27 mouse cellular contexts compared by ENCODE assay signal in the genomic region with DNA sequence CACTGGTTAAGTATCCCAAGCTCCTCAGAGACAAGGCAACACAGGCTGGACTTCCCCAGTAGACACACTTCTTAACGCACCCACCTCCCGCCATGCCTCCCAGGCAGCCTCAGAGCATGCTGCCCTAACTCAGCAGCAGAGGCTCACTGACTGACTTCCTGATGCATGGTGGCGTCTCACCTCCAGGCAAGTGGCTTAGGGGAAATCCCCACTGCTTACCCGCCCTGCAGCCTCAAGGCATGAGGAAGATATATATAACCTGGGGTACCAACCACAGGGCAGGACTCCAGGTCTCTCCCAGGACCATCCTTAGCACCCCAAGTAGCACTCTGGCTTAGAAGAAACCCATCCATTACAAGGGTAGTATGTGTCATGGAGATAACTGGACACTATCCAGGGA. TPM values are rescaled to one million over a fixed set of nuclear protein-coding genes. Genes with fewer than 3 reads are reported as not detected.
A peak's percentile ranks its signal among the peaks of the same experiment; 100 is the strongest.
DNase-seq lines count a peak whose midpoint lies in the region; ATAC-seq and TF ChIP-seq lines count a peak whose summit lies in the region.
"Had no signal": no experiment of that assay in that cellular context is flagged by ENCODE, and none has a peak within 500 bp of the region (broad histone marks: within the 10 kb centered on the region; RNA-seq: fewer than 3 reads in every experiment).

No protein-coding gene starts in this region.

- peak; percentile 8 to 52 for DNase-seq in spleen, adult 2 months (ENCODE audit: low read depth in 1 of 2, low spot score in 2 of 2)
- DNase-seq in spleen, postnatal 4 days (ENCODE audit: low spot score in 2 of 2), result no peak
- DNase-seq in B cell, adult 2 months, result peak; percentile 43 to 49
- DNase-seq in CH12.LX (ENCODE audit: extremely low read depth), result peak; percentile 88
- no peak for DNase-seq in ovary, postnatal 14 days (ENCODE audit: low spot score)
- no peak for DNase-seq in embryo, embryonic 10.5 days (ENCODE audit: low spot score)
- no peak for DNase-seq in cerebellum, adult 2 months
- DNase-seq: adrenal gland, postnatal 36 days; cerebellum, postnatal 14 days; heart, adult 2 months; heart, postnatal 14 days; kidney, adult 11 months; kidney, postnatal 36 days; layer of hippocampus, postnatal 36 days; lung, adult 18-20 months; lung, postnatal 10 days had no signal

- TF ChIP-seq RAD21 in CH12.LX (IDR thresholded peaks at IDR 0.05; ENCODE audit: low read depth, low read length), result peak; percentile 19

- no peak for TF ChIP-seq POLR2A in spleen, adult 2 months (IDR thresholded peaks at IDR 0.05; ENCODE audit: low read depth, low read length)
- TF ChIP-seq POLR2A in CH12.LX (IDR thresholded peaks at IDR 0.05; ENCODE audit: low read depth, low read length), result peak; percentile 77
- TF ChIP-seq POLR2A in cerebellum, adult 2 months (IDR thresholded peaks at IDR 0.05; ENCODE audit: borderline replicate concordance, insufficient read depth, low read length), result no peak

- H3K4me3 ChIP-seq in spleen, adult 2 months (ENCODE audit: extremely low read depth, insufficient read depth, insufficient read length), result no peak overlapping the region
- H3K4me3 ChIP-seq in CH12.LX (replicated peaks in 1 of 3; ENCODE audit: low read depth in 2 of 3, low read length in 2 of 3, poor library complexity in 1 of 3), result no peak overlapping the region
- H3K4me3 ChIP-seq in cerebellum, adult 2 months (replicated peaks; ENCODE audit: insufficient read depth, low read depth, low read length), result no peak overlapping the region
- H3K4me3 ChIP-seq: embryonic facial prominence, embryonic 13.5 days; erythroblast, embryonic 14.5 days; forebrain, embryonic 12.5 days; heart, adult 2 months; heart, embryonic 13.5 days; kidney, embryonic 15.5 days; megakaryocyte, embryonic 14.5 days; midbrain, embryonic 13.5 days; myocyte; neural tube, embryonic 15.5 days had no signal

- WGBS in spleen, adult 2 months, result 26% methylated on average over 4 of the region's 4 CpGs
- 95% methylated on average over 4 of the region's 4 CpGs for WGBS in cerebellum, adult 2 months

- peaks cover 18% of the 10 kb centered on the region; the same call in 1 of the 2 replicates for H3K4me1 ChIP-seq in spleen, adult 2 months (ENCODE audit: control insufficient read depth, insufficient read depth, insufficient read length)
- peaks cover 66 to 100% of the 10 kb centered on the region in 2 experiments for H3K4me1 ChIP-seq in CH12.LX (ENCODE audit: control insufficient read depth in 1 of 2, insufficient read depth in 2 of 2)
- peaks cover 10% of the 10 kb centered on the region for H3K4me1 ChIP-seq in cerebellum, adult 2 months (ENCODE audit: control insufficient read depth, insufficient read depth, low read length)
- H3K4me1 ChIP-seq: forebrain, embryonic 12.5 days; midbrain, embryonic 13.5 days; neural tube, embryonic 15.5 days had no signal

- H3K79me2 ChIP-seq in CH12.LX (replicated peaks; ENCODE audit: control insufficient read depth, extremely low read depth, insufficient read depth, poor library complexity, severe bottlenecking), result peaks cover 71% of the 10 kb centered on the region

- peak overlapping the region; percentile 54; the same call in 1 of the 2 replicates for H3K4me2 ChIP-seq in CH12.LX (ENCODE audit: insufficient read depth, low read depth, poor library complexity, severe bottlenecking)
- H3K4me2 ChIP-seq: embryonic facial prominence, embryonic 13.5 days; forebrain, embryonic 12.5 days; heart, embryonic 13.5 days; kidney, embryonic 15.5 days; midbrain, embryonic 13.5 days; neural tube, embryonic 15.5 days had no signal

- no peak for TF ChIP-seq CTCF in spleen, adult 2 months (IDR thresholded peaks at IDR 0.05; ENCODE audit: extremely low read depth, insufficient read depth, insufficient read length, insufficient replicate concordance)
- no peak for TF ChIP-seq CTCF in CH12.LX (conservative IDR thresholded peaks at IDR 0.05 in 1 of 2, IDR thresholded peaks at IDR 0.05 in 1 of 2; ENCODE audit: low read depth in 2 of 2, low read length in 2 of 2)
- no peak for TF ChIP-seq CTCF in cerebellum, adult 2 months (IDR thresholded peaks at IDR 0.05; ENCODE audit: borderline replicate concordance, insufficient read depth, low read depth, low read length)

- peaks cover 18% of the 10 kb centered on the region for H3K36me3 ChIP-seq in spleen, adult 2 months (ENCODE audit: control insufficient read depth, insufficient read depth, low read length)
- H3K36me3 ChIP-seq in CH12.LX (replicated peaks in 1 of 2; ENCODE audit: control insufficient read depth in 1 of 2, insufficient read depth in 1 of 2, low read length in 1 of 2), result peaks cover 56 to 93% of the 10 kb centered on the region in 2 experiments
- H3K36me3 ChIP-seq: forebrain, embryonic 12.5 days; heart, embryonic 13.5 days; kidney, embryonic 15.5 days; midbrain, embryonic 13.5 days; neural tube, embryonic 15.5 days had no signal

- peak; percentile 86 for TF ChIP-seq EP300 in CH12.LX (IDR thresholded peaks at IDR 0.05; ENCODE audit: low read length)

- ATAC-seq in monocyte, adult 5-6 weeks (replicated peaks; ENCODE audit: insufficient number of reproducible peaks, low FRiP score, low TSS enrichment, poor library complexity, severe bottlenecking), result peak; percentile 55; the same call in 1 of the 2 replicates
- ATAC-seq: hindbrain, postnatal 0 days; midbrain, embryonic 13.5 days had no signal

- peak overlapping the region; percentile 48; the same call in 1 of the 2 replicates for H3K9ac ChIP-seq in CH12.LX (ENCODE audit: insufficient read depth, low read depth)
- H3K9ac ChIP-seq: embryonic facial prominence, embryonic 13.5 days; forebrain, embryonic 12.5 days; heart, embryonic 13.5 days; kidney, embryonic 15.5 days; midbrain, embryonic 13.5 days; neural tube, embryonic 15.5 days had no signal

- in situ Hi-C loops in CH12.LX (cut with MboI; ENCODE audit: low pct_ligation_motif_present, low pct_unique_long_range_greater_than_20kb, low sequenced_read_pairs), result no loop called here

- no peak overlapping the region for H3K27ac ChIP-seq in spleen, adult 2 months (ENCODE audit: insufficient read depth, low read length)
- H3K27ac ChIP-seq in CH12.LX (ENCODE audit: insufficient read depth, low read depth), result peak overlapping the region; percentile 93
- no peak overlapping the region for H3K27ac ChIP-seq in cerebellum, adult 2 months (ENCODE audit: insufficient read depth, low read length)
- H3K27ac ChIP-seq: embryonic facial prominence, embryonic 13.5 days; forebrain, embryonic 12.5 days; heart, adult 2 months; heart, embryonic 13.5 days; hindbrain, postnatal 0 days; kidney, embryonic 15.5 days; midbrain, embryonic 13.5 days; neural tube, embryonic 15.5 days had no signal

- no peaks in the 10 kb centered on the region for H3K27me3 ChIP-seq in spleen, adult 2 months (ENCODE audit: control insufficient read depth, insufficient read depth, low read length)
- no peaks in the 10 kb centered on the region for H3K27me3 ChIP-seq in CH12.LX (replicated peaks)
- H3K27me3 ChIP-seq in cerebellum, adult 2 months (ENCODE audit: control insufficient read depth, insufficient read depth, low read length), result no peaks in the 10 kb centered on the region
- H3K27me3 ChIP-seq: embryonic facial prominence, embryonic 13.5 days; forebrain, embryonic 12.5 days; heart, embryonic 13.5 days; midbrain, embryonic 13.5 days; neural tube, embryonic 15.5 days had no signal

- dilution Hi-C loops in CH12.LX (cut with MboI; ENCODE audit: extremely low pct_ligation_motif_present, extremely low pct_unique_long_range_greater_than_20kb, low sequenced_read_pairs), result no loop called here

- H3K9me3 ChIP-seq in CH12.LX (replicated peaks; ENCODE audit: low read length), result peaks cover 6% of the 10 kb centered on the region
- H3K9me3 ChIP-seq: embryonic facial prominence, embryonic 13.5 days; forebrain, embryonic 12.5 days; heart, embryonic 13.5 days; kidney, embryonic 15.5 days; megakaryocyte, embryonic 14.5 days; midbrain, embryonic 13.5 days; neural tube, embryonic 15.5 days had no signal

TF ChIP-seq in CH12.LX, 34 proteins besides CTCF, POLR2A, EP300 and RAD21 (continues in another document):
- TF ChIP-seq ETS1 (conservative IDR thresholded peaks at IDR 0.05; ENCODE audit: low read depth, low read length) (peak; percentile 85), MXI1 (IDR thresholded peaks at IDR 0.05; ENCODE audit: low read depth, low read length) (peak; percentile 95), CHD1 (IDR thresholded peaks at IDR 0.05; ENCODE audit: low read depth, low read length) (peak; percentile 94), JUN (IDR thresholded peaks at IDR 0.05; ENCODE audit: insufficient read depth, low read depth, low read length) (no peak), HCFC1 (IDR thresholded peaks at IDR 0.05; ENCODE audit: low read depth, low read length) (no peak; the same call in 1 of the 2 replicates), RCOR1 (conservative IDR thresholded peaks at IDR 0.05; ENCODE audit: low read depth, low read length) (0 out of 2 replicates have a peak, but pooled peaks have one; percentile 10), GABPA (IDR thresholded peaks at IDR 0.05; ENCODE audit: insufficient replicate concordance, low read depth, low read length) (no peak), ELF1 (IDR thresholded peaks at IDR 0.05; ENCODE audit: low read depth, low read length) (peak; percentile 89), IRF4 (IDR thresholded peaks at IDR 0.05; ENCODE audit: low read depth, low read length) (peak; percentile 52), TCF12 (IDR thresholded peaks at IDR 0.05; ENCODE audit: low read depth, low read length) (peak; percentile 95), UBTF (IDR thresholded peaks at IDR 0.05; ENCODE audit: low read depth, low read length) (0 out of 2 replicates have a peak, but pooled peaks have one; percentile 58), KAT2A (IDR thresholded peaks at IDR 0.05; ENCODE audit: insufficient replicate concordance, low read length) (0 out of 2 replicates have a peak, but pooled peaks have one; percentile 38), POLR2AphosphoS2 (IDR thresholded peaks at IDR 0.05; ENCODE audit: low read depth, low read length) (no peak; the same call in 1 of the 2 replicates), USF2 (conservative IDR thresholded peaks at IDR 0.05; ENCODE audit: low read depth, low read length) (0 out of 2 replicates have a peak, but pooled peaks have one; percentile 39), E2F4 (IDR thresholded peaks at IDR 0.05; ENCODE audit: insufficient replicate concordance, low read depth, low read length) (no peak), ZKSCAN1 (IDR thresholded peaks at IDR 0.05; ENCODE audit: borderline replicate concordance, low read depth, low read length) (no peak), SIN3A (IDR thresholded peaks at IDR 0.05; ENCODE audit: low read length) (no peak; the same call in 1 of the 2 replicates), NRF1 (IDR thresholded peaks at IDR 0.05; ENCODE audit: low read depth, low read length) (peak; percentile 51; the same call in 1 of the 2 replicates)

RNA-seq across cellular contexts. Expression of a gene that starts 14.3 kb away (rescaled TPM):
- 24.8 and 27.2 TPM in 2 replicates for polyA plus RNA-seq in spleen, adult 2 months (2012; rRNA removed)
- total RNA-seq in CH12.LX (2012; rRNA removed), result 51.4 and 58.2 TPM in 2 replicates
- 21.9 and 25.6 TPM in 2 replicates for total RNA-seq in CH12.LX (2014; rRNA removed)
- polyA plus RNA-seq in CH12.LX (2012; ENCODE audit: insufficient read length, low read depth), result 50.3 and 60.1 TPM in 2 replicates
- total RNA-seq in monocyte, adult 5-6 weeks (2017), result 33.1 to 54.1 TPM (median 36.5 TPM) in 3 replicates
- polyA plus RNA-seq in cerebellum, adult 2 months (2012; rRNA removed), result 21.8 and 21.9 TPM in 2 replicates

Comparison
In these comparisons a context has a peak if more than half of its experiments do, and no peak if none do; other contexts are left out.
1. DNase-seq: peak in spleen, adult 2 months (2 of 2), B cell, adult 2 months (2 of 2) and CH12.LX (single experiment); none in spleen, postnatal 4 days (0 of 2), ovary, postnatal 14 days (single experiment), embryo, embryonic 10.5 days (single experiment) and cerebellum, adult 2 months (0 of 2).